8 mouse cellular contexts compared by ENCODE assay signal in the genomic region with DNA sequence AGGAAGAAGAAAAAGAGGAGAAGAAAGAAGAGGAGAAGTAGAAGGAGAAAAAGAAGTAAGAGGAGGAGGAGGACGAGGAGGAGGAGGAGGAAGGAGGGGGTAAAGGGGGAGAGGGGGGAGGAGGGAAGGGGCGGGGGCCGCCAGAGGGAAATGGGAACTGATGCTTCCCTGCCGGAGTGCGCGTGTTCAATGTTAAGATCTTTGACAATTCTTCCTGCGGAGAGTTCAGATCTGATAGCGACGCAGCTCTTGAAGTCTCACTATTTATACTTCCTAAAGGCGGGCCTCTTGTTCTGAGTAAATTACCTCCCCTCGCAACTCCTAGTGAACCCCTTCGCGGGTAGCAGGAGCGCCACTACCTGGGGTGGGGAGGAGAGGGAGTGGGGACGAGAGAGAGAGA. TPM values are rescaled to one million over a fixed set of nuclear protein-coding genes. Genes with fewer than 3 reads are reported as not detected.
DNase-seq lines count a peak whose midpoint lies in the region; ATAC-seq and TF ChIP-seq lines count a peak whose summit lies in the region.

A gene (minus strand): TSS at position 66 of the 400 bp plus-strand sequence.

- no peak for ATAC-seq in lung, postnatal 0 days
- no peak for ATAC-seq in intestine, embryonic 15.5 days

- H3K4me2 ChIP-seq in lung, postnatal 0 days (replicated peaks; ENCODE audit: low read depth, low read length): peak within 1 kb of the TSS; percentile 61
- peak within 1 kb of the TSS; percentile 92 for H3K4me2 ChIP-seq in intestine, embryonic 15.5 days (replicated peaks)

- TF ChIP-seq CTCF in lung, postnatal 0 days (IDR thresholded peaks at IDR 0.05): no peak

- WGBS in lung, postnatal 0 days: 0% methylated on average over 13 of the region's 15 CpGs
- under 1% methylated on average over 15 of the region's 15 CpGs for WGBS in embryonic facial prominence, embryonic 10.5 days
- WGBS in intestine, embryonic 15.5 days: under 1% methylated on average over 15 of the region's 15 CpGs

- no peak within 1 kb of the TSS for H3K27ac ChIP-seq in lung, postnatal 0 days (ENCODE audit: low read length)
- H3K27ac ChIP-seq in embryonic facial prominence, embryonic 10.5 days (replicated peaks): peak within 1 kb of the TSS; percentile 87
- no peak within 1 kb of the TSS for H3K27ac ChIP-seq in intestine, embryonic 15.5 days

- H3K27me3 ChIP-seq in lung, postnatal 0 days (replicated peaks; ENCODE audit: insufficient read depth, low read length): peaks cover 75% of the 10 kb centered on the region
- H3K27me3 ChIP-seq in embryonic facial prominence, embryonic 10.5 days (replicated peaks; ENCODE audit: low read depth, poor library complexity, severe bottlenecking): peaks cover 81% of the 10 kb centered on the region
- peaks cover 55% of the 10 kb centered on the region for H3K27me3 ChIP-seq in intestine, embryonic 15.5 days (replicated peaks)

- no peaks in the 10 kb centered on the region for H3K9me3 ChIP-seq in lung, postnatal 0 days (ENCODE audit: low read length)
- H3K9me3 ChIP-seq in embryonic facial prominence, embryonic 10.5 days: no peaks in the 10 kb centered on the region
- no peaks in the 10 kb centered on the region for H3K9me3 ChIP-seq in intestine, embryonic 15.5 days

- no peak for TF ChIP-seq EP300 in lung, postnatal 0 days (IDR thresholded peaks at IDR 0.05)

- H3K9ac ChIP-seq in lung, postnatal 0 days (replicated peaks; ENCODE audit: low read depth): no peak within 1 kb of the TSS
- H3K9ac ChIP-seq in intestine, embryonic 15.5 days: peak within 1 kb of the TSS; percentile 13; the same call in 1 of the 2 replicates

- peaks cover 9% of the 10 kb centered on the region; the same call in 1 of the 2 replicates for H3K4me1 ChIP-seq in lung, postnatal 0 days (ENCODE audit: insufficient read depth, low read depth, low read length)
- peaks cover 53% of the 10 kb centered on the region for H3K4me1 ChIP-seq in embryonic facial prominence, embryonic 10.5 days
- peaks cover 24% of the 10 kb centered on the region for H3K4me1 ChIP-seq in intestine, embryonic 15.5 days (replicated peaks)

- H3K36me3 ChIP-seq in lung, postnatal 0 days (ENCODE audit: insufficient read depth, low read length): no peaks in the 10 kb centered on the region
- no peaks in the 10 kb centered on the region for H3K36me3 ChIP-seq in embryonic facial prominence, embryonic 10.5 days (replicated peaks)
- H3K36me3 ChIP-seq in intestine, embryonic 15.5 days: no peaks in the 10 kb centered on the region

- peak within 1 kb of the TSS; percentile 40 for H3K4me3 ChIP-seq in lung, postnatal 0 days (ENCODE audit: low read depth, low read length)
- H3K4me3 ChIP-seq in embryonic facial prominence, embryonic 10.5 days: peak within 1 kb of the TSS; percentile 69
- peak within 1 kb of the TSS; percentile 47 for H3K4me3 ChIP-seq in intestine, embryonic 15.5 days (replicated peaks)

- peak; percentile 33 for DNase-seq in lung, postnatal 0 days (ENCODE audit: low spot score)
- no peak for DNase-seq in lung, postnatal 36 days
- peak; percentile 68 for DNase-seq in embryonic facial prominence, embryonic 10.5 days (ENCODE audit: low spot score)
- peak; percentile 36 for DNase-seq in naive thymus-derived CD4-positive, alpha-beta T cell, adult 2 months (ENCODE audit: low read depth)
- DNase-seq in right cerebral cortex, postnatal 36 days (ENCODE audit: low spot score in 2 of 2): no peak
- DNase-seq in T-cell, adult 2 months (ENCODE audit: low spot score): no peak
- DNase-seq in adrenal gland, postnatal 4 days (ENCODE audit: low spot score in 2 of 2): no peak

RNA-seq across cellular contexts. Expression of the gene that starts here (rescaled TPM):
- 0.87 and 1.4 TPM in 2 replicates for polyA plus RNA-seq in lung, postnatal 0 days (2015; fragmentation: Nextera tagmentation; extraction: Ambion mirVana)
- 8.5 and 10.8 TPM in 2 replicates for polyA plus RNA-seq in embryonic facial prominence, embryonic 10.5 days (2016; fragmentation: Nextera tagmentation; extraction: Ambion mirVana)
- polyA plus RNA-seq in intestine, embryonic 15.5 days (2015; fragmentation: Nextera tagmentation; extraction: Ambion mirVana): 0.24 and 0.44 TPM in 2 replicates
- 1 to 10 TPM; 2.2 to 2.8 TPM for total RNA-seq in adrenal gland, postnatal 4 days (2021)

Comparison
In these comparisons a context has a peak if more than half of its experiments do, and no peak if none do; other contexts are left out.
1. DNase-seq: peak in lung, postnatal 0 days (single experiment), embryonic facial prominence, embryonic 10.5 days (single experiment) and naive thymus-derived CD4-positive, alpha-beta T cell, adult 2 months (single experiment); none in lung, postnatal 36 days (single experiment), right cerebral cortex, postnatal 36 days (0 of 2), T-cell, adult 2 months (single experiment) and adrenal gland, postnatal 4 days (0 of 2).
2. Peak in every context shown above with its lines, with median percentiles within 50 percentile points of each other: H3K4me3 ChIP-seq.